Mouse (Mus musculus) kidney, embryonic 16.5 days (tissue): ENCODE measurements around the gene Rft1. TPM values are rescaled to one million over a fixed set of nuclear protein-coding genes. Genes with fewer than 3 reads are reported as not detected.

Experiments used
- ATAC-seq: fragments of 200-750 bp; cut with Nextera tagmentation; 2 replicates; pipeline ENCODE4 v1.8.0; 2017; ENCODE audit warnings: moderate TSS enrichment; ENCODE audit not compliant: low FRiP score, low TSS enrichment
- H3K27ac ChIP-seq: fragments of 300-500 bp; sonication (generic); 2 replicates; pipeline ENCODE4 v1.5.1; 2014; ENCODE audit warnings: low read length
- H3K27me3 ChIP-seq: fragments of 300-500 bp; sonication (generic); 2 replicates; pipeline ENCODE4 v1.6.1; 2014; ENCODE audit warnings: low read length, control low read depth, mixed read lengths; ENCODE audit not compliant: insufficient read depth
- H3K36me3 ChIP-seq: fragments of 300-500 bp; sonication (generic); 2 replicates; pipeline ENCODE4 v1.6.1; 2014; ENCODE audit warnings: low read length, control low read depth, mixed read lengths; ENCODE audit not compliant: insufficient read depth
- H3K4me1 ChIP-seq: fragments of 300-500 bp; sonication (generic); 2 replicates; pipeline ENCODE4 v1.6.1; 2014; ENCODE audit warnings: low read length, control low read depth, mixed read lengths; ENCODE audit not compliant: insufficient read depth
- H3K4me2 ChIP-seq: fragments of 300-500 bp; sonication (generic); replicated peaks from 2 replicates; pipeline ENCODE4 v1.6.1; 2014; ENCODE audit warnings: low read depth, low read length
- H3K4me3 ChIP-seq: fragments of 300-500 bp; sonication (generic); 2 replicates; pipeline ENCODE4 v1.5.1; 2014; ENCODE audit warnings: mild to moderate bottlenecking, low read length
- H3K9ac ChIP-seq: fragments of 300-500 bp; sonication (generic); replicated peaks from 2 replicates; pipeline ENCODE4 v1.6.1; 2014; ENCODE audit warnings: low read length
- H3K9me3 ChIP-seq: fragments of 300-500 bp; sonication (generic); 2 replicates; pipeline ENCODE4 v1.6.1; 2016; ENCODE audit warnings: low read length, control low read depth
- WGBS: fragments of 180-500 bp; shearing (Covaris S2); extraction: QIAGEN DNeasy Blood & Tissue Kit; methylation state at CpG from one replicate; pipeline ENCODE4 v1.1.7; 2014; 5-methylcytosine and 5-hydroxymethylcytosine counted together
- polyA plus RNA-seq: library from polyadenylated mRNA; unstranded; fragments of >200 nt; fragmentation: Nextera tagmentation; extraction: Ambion mirVana; gene quantifications from 2 replicates; pipeline ENCODE4 v1.2.1, GENCODE M21; 2015

The Rft1 gene
- 19.6 and 20.3 TPM in 2 replicates for polyA plus RNA-seq

DNA sequence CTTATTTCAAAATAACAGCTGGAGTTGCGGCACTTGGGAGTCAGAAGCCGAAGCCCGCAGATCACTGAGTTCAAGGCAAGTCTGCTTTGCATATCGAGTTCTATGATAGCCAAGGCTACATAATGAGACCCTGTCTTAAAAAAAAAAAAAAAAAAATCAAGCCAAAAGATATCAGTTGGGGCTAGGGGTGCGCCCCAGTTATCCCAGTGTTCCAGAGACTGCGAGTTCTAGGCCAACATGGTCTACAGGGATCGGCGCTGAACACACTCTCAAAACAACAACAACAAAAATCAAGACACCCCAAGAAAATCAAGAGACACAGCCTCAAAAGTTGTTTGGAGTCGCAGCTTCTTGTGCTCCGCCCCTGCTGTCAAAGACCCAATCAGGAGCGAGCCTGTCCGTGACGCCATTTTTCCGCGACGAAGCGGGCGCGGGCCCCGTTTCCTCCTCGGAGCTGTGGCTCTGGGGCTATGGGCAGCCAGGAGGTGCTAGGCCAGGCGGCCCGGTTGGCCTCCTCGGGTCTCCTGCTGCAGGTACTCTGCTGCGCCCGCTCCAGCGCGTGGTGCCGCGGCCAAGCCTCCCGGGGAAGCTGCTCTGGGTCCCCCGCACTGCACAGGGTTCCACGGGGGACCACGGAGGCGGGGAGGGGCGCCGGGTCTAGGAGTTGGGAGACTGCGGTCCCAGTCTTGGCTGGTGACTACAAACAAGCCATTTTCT, at the start of gene Rft1:
Rft1 (plus strand) TSS at position 418 of the 717 bp plus-strand sequence.
- H3K4me1 ChIP-seq: peaks cover 13% of the 10 kb centered on the region
- ATAC-seq: peak; percentile 87
- 0 out of 2 replicates have a peak, but pooled peaks cover 4% of the 10 kb centered on the region for H3K36me3 ChIP-seq
- H3K4me3 ChIP-seq: peak within 1 kb of the TSS; percentile 94
- peak within 1 kb of the TSS; percentile 99 for H3K9ac ChIP-seq
- peak within 1 kb of the TSS; percentile 85 for H3K27ac ChIP-seq
- WGBS: 2% methylated on average over 38 of the region's 38 CpGs
- H3K9me3 ChIP-seq: no peaks in the 10 kb centered on the region
- no peaks in the 10 kb centered on the region for H3K27me3 ChIP-seq
- H3K4me2 ChIP-seq: peak within 1 kb of the TSS; percentile 77

DNA sequence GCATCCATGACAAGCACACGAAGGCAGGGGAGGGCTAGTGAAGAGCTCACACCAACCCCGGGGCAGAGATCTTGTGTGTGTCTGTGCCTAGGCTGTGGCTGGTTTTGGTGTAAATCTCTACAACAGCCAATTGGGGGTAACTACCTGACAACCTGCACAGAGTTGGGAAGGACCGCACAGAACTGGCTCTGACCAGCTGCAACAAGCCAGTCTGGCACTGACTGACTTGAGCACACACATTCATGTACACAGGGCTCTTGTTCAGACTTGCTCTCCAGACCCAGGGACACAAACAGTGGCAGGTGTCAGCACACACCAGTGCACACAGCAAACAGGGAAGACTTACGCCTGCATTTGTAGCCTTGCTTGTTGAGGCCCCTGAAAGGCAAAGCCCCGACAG, 47.3 kb upstream of the Rft1 start:
- H3K36me3 ChIP-seq: peaks cover 17% of the 10 kb centered on the region
- no peak overlapping the region for H3K4me3 ChIP-seq
- H3K27me3 ChIP-seq: no peaks in the 10 kb centered on the region
- WGBS: 82% methylated on average over 5 of the region's 5 CpGs
- no peak overlapping the region for H3K27ac ChIP-seq
- no peak overlapping the region for H3K9ac ChIP-seq
- H3K4me1 ChIP-seq: no peaks in the 10 kb centered on the region
- ATAC-seq: no peak; the same call in 1 of the 2 replicates
- H3K4me2 ChIP-seq: no peak overlapping the region
- no peaks in the 10 kb centered on the region for H3K9me3 ChIP-seq

DNA sequence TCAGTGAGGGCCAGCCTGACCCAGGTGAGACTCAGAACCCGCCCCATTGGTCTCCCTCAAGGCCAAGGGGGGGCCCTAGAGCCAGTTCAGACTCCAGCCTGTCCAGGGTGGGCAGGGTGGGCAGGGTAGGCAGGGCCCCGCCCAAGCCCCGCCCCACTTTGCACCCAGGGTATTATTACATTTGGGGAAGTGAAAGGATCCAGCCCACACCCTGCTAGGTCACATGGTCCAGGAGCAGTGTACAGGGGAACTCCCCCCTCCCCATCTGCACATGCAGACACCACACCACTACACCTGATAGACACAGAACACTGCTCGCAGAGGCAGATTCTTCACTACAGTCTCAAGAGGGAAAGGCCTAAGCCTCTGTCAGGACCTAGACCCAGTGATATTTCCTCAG, 46.5 kb upstream of the Rft1 start:
- H3K36me3 ChIP-seq: peaks cover 9% of the 10 kb centered on the region
- no peak overlapping the region for H3K4me3 ChIP-seq

DNA sequence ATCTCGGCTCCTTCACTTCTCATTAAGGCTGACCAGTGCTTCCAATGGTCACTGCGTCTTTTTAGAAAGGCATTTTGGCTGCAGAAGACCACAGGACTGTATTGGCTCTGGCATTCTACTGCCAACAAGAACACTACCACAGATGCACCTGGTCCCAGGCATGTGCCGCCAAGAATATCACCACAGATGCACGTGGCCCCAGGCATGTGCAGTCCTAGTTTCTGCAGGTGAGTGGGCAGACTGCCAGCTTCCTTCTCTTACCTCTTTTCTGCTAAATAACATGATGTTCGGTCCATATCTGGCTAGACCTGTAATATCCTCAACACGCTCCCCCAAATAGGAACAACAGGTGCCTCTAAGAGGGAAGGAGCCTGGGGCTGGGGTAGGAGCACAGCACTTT, 46.0 kb upstream of the Rft1 start:
- ATAC-seq: no peak
- H3K4me1 ChIP-seq: no peaks in the 10 kb centered on the region
- WGBS: 90% methylated on average over 6 of the region's 6 CpGs

More for the DNA sequence above, 46.5 kb upstream of the Rft1 start:
- Histone ChIP-seq H3K9ac (no peak overlapping the region), H3K4me2 (no peak overlapping the region), H3K9me3 (no peaks in the 10 kb centered on the region), H3K27ac (no peak overlapping the region), H3K4me1 (no peaks in the 10 kb centered on the region), H3K27me3 (no peaks in the 10 kb centered on the region)
- 82% methylated on average over 4 of the region's 4 CpGs for WGBS
- no peak for ATAC-seq

DNA sequence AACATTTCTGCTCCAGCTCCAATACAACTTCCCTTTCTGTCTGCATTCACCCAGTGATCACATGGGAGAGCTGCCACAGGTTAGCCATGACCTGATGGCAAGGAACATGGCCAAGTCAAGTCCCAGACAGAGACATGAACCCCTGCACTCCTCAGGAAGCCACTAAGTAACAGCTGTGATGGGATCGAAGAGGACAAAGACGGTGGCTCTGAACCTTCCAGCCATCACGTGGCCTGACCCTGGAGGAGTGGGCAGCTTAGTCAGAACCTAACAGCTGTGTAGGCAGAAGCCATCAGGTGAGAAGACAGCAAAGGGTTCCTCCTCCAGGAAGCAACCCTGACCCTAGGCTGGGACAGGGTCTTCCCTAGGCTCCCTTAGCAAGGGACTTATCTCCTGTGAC, 44.7 kb upstream of the Rft1 start:
- Histone ChIP-seq H3K36me3 (peaks cover 7% of the 10 kb centered on the region), H3K27me3 (no peaks in the 10 kb centered on the region), H3K4me1 (no peaks in the 10 kb centered on the region), H3K4me3 (no peak overlapping the region), H3K4me2 (no peak overlapping the region), H3K9me3 (no peaks in the 10 kb centered on the region), H3K9ac (no peak overlapping the region), H3K27ac (no peak overlapping the region)
- no peak for ATAC-seq
- WGBS: 82% methylated on average over 3 of the region's 3 CpGs

More for the DNA sequence above, 46.0 kb upstream of the Rft1 start:
- Histone ChIP-seq H3K4me3 (no peak overlapping the region), H3K9me3 (no peaks in the 10 kb centered on the region), H3K27me3 (no peaks in the 10 kb centered on the region), H3K4me2 (no peak overlapping the region), H3K27ac (no peak overlapping the region), H3K36me3 (peaks cover 9% of the 10 kb centered on the region), H3K9ac (no peak overlapping the region)

DNA sequence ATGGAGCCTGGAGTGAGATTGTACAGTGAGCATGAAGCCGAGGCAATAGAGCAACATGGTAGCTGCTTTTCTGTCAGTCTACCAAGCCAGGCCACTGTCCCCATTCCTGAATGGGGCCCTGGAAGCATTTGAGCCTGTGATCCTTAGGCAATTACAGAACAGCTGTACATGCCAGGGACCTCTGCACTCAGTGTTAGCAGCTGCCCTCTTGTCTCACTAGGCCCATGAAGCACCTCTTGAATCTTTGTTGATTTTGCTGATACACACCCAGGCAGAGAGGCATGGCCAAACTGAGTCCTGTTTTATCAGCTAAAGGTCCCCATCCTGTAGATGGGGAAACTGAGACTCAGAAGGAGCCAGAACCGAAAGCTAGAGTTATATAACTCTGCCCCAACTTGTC, 43.9 kb upstream of the Rft1 start:
- no peak overlapping the region for H3K9ac ChIP-seq
- H3K4me1 ChIP-seq: peaks cover 5% of the 10 kb centered on the region; the same call in 1 of the 2 replicates
- no peak overlapping the region for H3K4me3 ChIP-seq
- no peak overlapping the region for H3K27ac ChIP-seq
- peaks cover 7% of the 10 kb centered on the region for H3K36me3 ChIP-seq
- ATAC-seq: no peak
- no peaks in the 10 kb centered on the region for H3K27me3 ChIP-seq
- no peaks in the 10 kb centered on the region for H3K9me3 ChIP-seq
- no peak overlapping the region for H3K4me2 ChIP-seq
- WGBS: 79% methylated on average over 2 of the region's 2 CpGs

DNA sequence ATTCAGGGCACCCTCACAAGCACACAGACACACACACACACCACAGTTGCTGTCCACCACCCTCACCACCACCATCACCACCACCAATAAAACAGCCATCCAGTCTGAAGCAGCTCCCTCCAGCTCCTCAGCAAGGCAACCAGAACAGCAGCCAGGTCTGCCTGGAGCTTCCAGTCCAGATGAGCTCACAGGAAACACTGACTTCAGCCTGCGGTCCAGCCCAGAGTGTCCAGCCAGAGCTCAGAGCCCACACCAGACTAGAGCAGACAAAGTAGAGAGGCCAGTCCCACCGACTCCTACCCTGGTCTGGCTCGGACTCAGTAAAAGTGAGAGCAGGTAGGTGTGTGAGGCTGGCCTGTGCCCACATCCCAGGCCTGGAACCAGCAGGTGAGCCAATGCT, 43.2 kb upstream of the Rft1 start:
- Histone ChIP-seq H3K27me3 (no peaks in the 10 kb centered on the region), H3K9ac (no peak overlapping the region), H3K27ac (no peak overlapping the region), H3K36me3 (peaks cover 7% of the 10 kb centered on the region), H3K9me3 (no peaks in the 10 kb centered on the region), H3K4me2 (no peak overlapping the region), H3K4me1 (peaks cover 5% of the 10 kb centered on the region; the same call in 1 of the 2 replicates), H3K4me3 (no peak overlapping the region)
- no peak for ATAC-seq
- WGBS: 84% methylated on average over 3 of the region's 3 CpGs

DNA sequence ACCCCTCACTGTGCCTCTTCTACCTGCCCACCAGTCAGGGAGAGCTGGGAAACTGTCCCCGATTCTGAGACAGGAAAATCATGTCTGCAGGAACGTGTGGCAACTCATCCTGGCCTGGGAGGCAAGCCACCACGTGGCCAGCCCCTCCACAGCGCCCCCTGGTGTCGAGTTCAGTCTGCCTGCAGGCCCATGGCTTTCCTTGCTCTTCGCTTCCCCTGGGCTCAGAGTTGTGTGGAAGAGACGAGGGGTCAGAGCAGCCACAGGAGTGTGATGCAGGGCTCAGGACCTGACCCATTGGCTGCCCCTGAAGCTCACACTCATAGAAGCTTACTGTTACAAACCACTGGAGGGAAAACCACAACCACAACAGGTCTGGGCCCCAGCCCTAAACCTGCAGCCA, 41.6 kb upstream of the Rft1 start:
- no peak for ATAC-seq
- peaks cover 5% of the 10 kb centered on the region; the same call in 1 of the 2 replicates for H3K4me1 ChIP-seq
- no peaks in the 10 kb centered on the region for H3K27me3 ChIP-seq
- H3K36me3 ChIP-seq: peaks cover under 1% of the 10 kb centered on the region; the same call in 1 of the 2 replicates
- no peak overlapping the region for H3K4me2 ChIP-seq
- no peak overlapping the region for H3K4me3 ChIP-seq
- no peak overlapping the region for H3K27ac ChIP-seq
- no peaks in the 10 kb centered on the region for H3K9me3 ChIP-seq
- WGBS: 21% methylated on average over 7 of the region's 7 CpGs
- H3K9ac ChIP-seq: no peak overlapping the region

DNA sequence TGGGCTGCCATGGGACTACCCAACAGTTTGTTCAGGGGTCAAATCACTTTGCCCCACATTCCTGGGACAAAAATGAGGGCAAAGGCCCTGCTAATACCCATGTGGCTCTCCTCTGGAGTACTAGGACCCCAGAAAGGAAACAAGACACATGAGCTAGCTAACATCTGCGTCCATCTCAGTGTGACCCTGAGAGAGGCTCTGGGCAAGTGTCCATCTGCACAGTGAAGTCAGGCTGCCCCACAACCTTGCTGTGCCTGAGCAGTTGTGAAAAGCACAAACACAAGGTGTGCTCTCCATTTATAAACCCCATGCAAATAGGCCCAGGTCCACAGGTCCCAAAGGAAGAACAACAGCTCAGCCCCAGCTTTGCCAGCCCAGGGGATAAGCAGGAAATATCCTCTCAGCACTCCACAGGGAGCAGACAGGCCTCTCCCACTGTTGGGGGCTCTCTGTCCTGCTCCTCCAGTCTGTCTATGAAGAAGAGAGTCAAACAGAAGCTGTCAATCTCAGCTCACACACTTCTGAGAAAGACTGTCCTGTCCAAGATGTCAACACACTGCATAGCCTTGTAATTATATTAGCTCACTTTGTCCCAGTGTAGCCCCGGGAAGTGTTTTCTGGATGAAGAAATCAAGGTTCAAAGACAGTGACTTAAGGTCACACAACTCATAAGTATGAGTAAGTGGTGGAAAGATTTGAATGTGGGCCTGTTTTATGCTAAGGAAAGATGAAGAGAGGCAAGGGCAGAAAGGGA, 41.0 kb upstream of the Rft1 start:
- Histone ChIP-seq H3K4me1 (peaks cover 5% of the 10 kb centered on the region; the same call in 1 of the 2 replicates), H3K4me3 (no peak overlapping the region)
- no peak for ATAC-seq

DNA sequence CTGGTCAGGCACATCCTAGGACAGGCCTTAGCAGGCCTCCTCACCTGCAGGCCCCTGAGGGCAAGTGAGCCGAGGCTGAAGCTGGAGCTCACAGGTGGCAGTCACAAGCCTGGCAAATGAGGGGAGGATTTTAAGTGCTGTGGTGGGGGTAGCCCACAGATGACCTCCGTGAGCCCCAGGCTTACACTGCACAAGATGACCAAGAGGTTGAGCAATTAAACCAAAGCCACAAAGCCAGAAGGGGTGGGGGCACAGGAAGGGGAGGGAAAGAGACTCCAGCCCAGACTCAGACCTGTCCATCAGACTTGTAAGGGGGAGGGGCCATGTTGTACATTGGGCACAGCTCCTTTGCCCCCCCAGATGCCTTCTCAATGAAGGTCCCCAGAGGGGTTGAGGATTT, 37.4 kb upstream of the Rft1 start:
- Histone ChIP-seq H3K4me3 (no peak overlapping the region), H3K27ac (no peak overlapping the region), H3K9ac (no peak overlapping the region), H3K4me2 (no peak overlapping the region), H3K9me3 (no peaks in the 10 kb centered on the region), H3K36me3 (no peaks in the 10 kb centered on the region), H3K27me3 (no peaks in the 10 kb centered on the region), H3K4me1 (peaks cover 5% of the 10 kb centered on the region; the same call in 1 of the 2 replicates)
- no peak for ATAC-seq
- WGBS: 45% methylated on average over 2 of the region's 2 CpGs

More for the DNA sequence above, 41.0 kb upstream of the Rft1 start:
- Histone ChIP-seq H3K9me3 (no peaks in the 10 kb centered on the region), H3K4me2 (no peak overlapping the region), H3K36me3 (no peaks in the 10 kb centered on the region), H3K9ac (no peak overlapping the region), H3K27ac (no peak overlapping the region), H3K27me3 (no peaks in the 10 kb centered on the region)
- whole genome bisulfite sequencing: 81% methylated on average over 2 of the region's 2 CpGs
